Mouse (Mus musculus): ENCODE measurements around the gene Mrpl52. TPM values are rescaled to one million over a fixed set of nuclear protein-coding genes. Genes with fewer than 3 reads are reported as not detected.
A peak's percentile ranks its signal among the peaks of the same experiment; 100 is the strongest.

Gene Mrpl52
- 10 to 100 TPM; 79.5 to 91.5 TPM for total RNA-seq (2021)
- long read RNA-seq, experiment 1, transcript Mrpl52-201 (5 exons, 418 nt), result major isoform, 10 of 20 reads
- long read RNA-seq, experiment 1, partial matches to known transcripts, result 1 of 20 reads
- long read RNA-seq, experiment 1, other reads (novel, unspliced or antisense), result 6 of 20 reads
- long read RNA-seq, experiment 2, transcript Mrpl52-201 (5 exons, 418 nt), result major isoform, 19 of 32 reads
- long read RNA-seq, experiment 2, partial matches to known transcripts, result 1 of 32 reads
- long read RNA-seq, experiment 2, other reads (novel, unspliced or antisense), result 6 of 32 reads

DNA sequence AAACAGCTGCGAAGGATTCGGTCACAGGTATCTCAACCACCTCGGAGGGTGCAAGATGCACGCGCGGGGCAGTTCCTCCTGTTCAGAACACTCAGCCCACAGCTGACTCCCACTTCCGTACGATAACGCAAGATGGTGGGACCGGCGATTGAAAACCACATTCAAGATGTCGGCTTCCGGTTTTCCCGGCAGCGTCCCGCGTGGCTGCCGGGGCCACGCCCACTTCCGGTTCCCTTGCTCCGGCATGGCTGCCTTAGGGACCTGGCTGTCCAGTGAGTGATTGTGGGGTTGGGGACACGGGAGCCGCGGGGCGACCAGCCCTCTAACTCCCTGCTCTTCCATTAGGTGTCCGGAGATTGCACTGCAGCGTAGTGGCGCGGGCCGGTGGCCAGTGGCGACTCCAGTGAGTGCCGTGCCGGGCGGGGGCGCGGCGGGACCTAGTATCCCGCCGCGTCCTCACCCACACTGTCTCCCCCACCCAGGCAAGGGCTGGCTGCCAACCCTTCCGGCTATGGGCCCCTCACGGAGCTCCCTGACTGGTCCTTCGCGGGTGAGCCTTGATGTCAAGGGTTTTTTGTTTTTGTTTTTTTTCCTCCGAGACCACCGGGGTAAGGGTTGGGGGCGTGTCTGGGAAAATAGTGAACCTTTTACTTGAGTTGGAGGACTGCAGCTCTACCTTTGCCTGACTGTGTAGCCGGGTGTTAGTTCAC is at the start of gene Mrpl52:
Gene Mrpl52 (plus strand): TSS at position 221 of the 710 bp plus-strand sequence.
- intact Hi-C loops (cut with DNase I), result no loop called here
- DNase-seq (ENCODE audit: low spot score in 2 of 2), result peak; percentile 91

DNA sequence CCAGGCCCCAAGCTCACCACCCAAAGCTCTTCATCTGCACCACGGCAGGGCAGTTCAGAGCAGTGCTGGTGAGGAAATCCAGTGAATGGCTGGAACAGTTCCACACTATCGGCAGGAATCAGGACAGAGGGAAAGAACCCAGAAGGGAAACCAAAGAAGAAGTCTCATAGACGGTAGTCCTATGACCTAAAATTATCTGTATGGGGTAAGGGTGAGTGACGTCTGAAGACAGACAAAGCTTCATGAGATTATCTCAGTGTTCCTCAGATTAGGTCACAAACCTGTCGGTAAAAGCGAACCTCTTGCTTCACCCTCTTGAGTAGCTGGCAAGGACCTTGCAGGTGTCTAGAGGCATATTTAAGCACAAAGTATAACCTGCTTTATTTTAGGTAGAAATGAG is 49.5 kb upstream of the Mrpl52 start:
- no peak for DNase-seq (ENCODE audit: low spot score in 2 of 2)
- intact Hi-C loops (cut with DNase I), result no loop called here

DNA sequence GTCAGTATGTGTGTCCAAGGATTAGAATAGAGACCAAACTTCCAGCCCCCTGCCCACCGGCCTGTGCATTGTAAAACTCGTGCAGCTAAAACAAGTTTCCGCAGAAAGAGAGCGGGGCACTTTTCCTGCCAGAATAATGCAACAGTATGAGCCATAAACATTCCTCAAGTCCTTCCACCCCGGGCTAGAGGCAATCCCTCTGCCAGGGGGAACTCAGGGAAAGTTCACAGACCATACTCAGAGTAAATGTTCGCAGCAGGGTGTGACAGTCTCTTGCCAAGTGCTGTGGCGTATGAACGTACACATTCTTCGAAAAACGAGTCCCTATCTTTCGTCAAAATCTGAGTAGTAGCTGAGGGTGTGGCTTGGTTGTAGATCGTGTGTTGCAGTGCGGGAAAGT is 47.1 kb upstream of the Mrpl52 start:
- DNase-seq (ENCODE audit: low spot score in 2 of 2), result no peak
- intact Hi-C loops (cut with DNase I), result no loop called here

DNA sequence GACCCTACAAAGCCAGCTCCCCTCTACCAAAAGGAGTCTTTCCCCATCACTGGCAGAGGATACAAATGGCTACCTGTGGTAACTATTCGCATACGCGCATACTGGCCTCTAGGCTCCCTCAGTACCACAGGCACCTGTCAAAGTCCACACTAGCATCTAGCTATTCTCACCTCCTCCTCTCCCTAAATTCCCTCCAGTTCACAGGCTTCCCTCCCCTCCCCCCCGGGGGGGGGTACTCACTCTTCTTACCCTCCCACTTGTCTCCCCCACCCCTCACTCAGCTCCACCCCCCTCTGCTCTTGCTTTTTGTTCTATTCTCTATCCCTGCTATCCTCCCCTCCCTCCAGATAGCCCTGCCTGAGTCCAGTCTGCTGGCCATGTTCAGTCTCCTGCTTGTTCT is 46.1 kb upstream of the Mrpl52 start:
- intact Hi-C loops (cut with DNase I), result no loop called here
- no peak for DNase-seq (ENCODE audit: low spot score in 2 of 2)

DNA sequence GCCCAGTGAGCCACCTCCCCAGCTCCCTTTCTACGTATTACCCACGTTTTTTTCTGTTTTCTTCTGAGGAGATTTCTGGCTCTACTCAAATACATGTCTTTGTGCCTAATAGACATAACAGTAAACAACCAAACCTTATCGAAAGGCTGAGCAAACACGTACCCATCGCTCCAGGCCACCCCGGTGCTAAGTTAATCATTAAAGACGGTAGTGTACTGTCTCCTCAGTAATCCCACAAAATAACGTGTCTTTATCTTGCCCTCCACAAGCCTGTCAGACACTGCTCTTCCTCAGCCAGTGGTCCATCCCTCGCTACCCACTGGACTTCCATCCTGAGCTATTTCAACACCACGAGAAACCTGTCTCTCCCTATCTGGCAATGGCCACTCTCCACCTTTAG is 44.9 kb upstream of the Mrpl52 start:
- intact Hi-C loops (cut with DNase I), result no loop called here

DNA sequence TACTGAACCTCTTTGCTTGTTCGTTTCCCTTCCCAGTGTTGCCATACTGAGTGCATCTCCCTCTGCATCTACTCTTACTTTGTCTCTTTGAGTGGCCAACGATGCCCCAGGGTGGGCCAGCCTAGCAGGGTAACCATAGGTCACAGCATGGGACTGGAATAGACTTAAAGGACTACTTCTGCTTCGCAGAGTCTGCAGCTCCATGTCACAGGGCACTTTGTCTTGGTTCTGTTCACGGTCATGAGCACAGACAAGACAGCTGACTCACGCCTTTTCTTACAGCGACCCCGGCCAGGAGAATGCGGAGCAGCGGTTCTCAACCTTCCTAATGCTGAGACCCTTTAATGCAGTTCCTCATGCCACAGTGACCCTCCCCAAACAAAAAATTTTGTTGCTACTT is 44.1 kb upstream of the Mrpl52 start:
- DNase-seq (ENCODE audit: low spot score in 2 of 2), result peak in 1 of 2 experiments; percentile 26
- intact Hi-C loops (cut with DNase I), result no loop called here

More for the DNA sequence above, 44.9 kb upstream of the Mrpl52 start:
- DNase-seq (ENCODE audit: low spot score in 2 of 2), result no peak

DNA sequence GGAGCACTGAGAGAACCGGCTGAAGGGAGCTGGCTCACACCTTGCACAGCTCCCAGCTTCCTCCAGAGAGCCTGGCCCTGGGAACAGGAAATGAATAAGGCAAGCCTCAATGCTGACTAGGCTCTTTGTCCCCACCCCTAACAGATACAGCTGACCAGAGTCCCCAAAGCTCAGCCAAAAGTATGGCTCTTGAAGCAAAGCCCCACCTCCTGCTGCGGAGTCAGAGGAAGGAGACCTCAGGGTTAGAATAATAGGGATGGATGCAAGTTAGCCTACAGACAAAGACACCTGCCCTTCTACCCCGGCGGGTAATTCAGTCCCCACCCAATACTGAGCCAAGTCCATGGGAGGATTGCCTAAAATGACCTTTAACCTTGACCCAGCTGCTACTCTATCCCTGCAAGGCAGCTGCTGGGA is 43.3 kb upstream of the Mrpl52 start:
- intact Hi-C loops (cut with DNase I), result no loop called here
- no peak for DNase-seq (ENCODE audit: low spot score in 2 of 2)

DNA sequence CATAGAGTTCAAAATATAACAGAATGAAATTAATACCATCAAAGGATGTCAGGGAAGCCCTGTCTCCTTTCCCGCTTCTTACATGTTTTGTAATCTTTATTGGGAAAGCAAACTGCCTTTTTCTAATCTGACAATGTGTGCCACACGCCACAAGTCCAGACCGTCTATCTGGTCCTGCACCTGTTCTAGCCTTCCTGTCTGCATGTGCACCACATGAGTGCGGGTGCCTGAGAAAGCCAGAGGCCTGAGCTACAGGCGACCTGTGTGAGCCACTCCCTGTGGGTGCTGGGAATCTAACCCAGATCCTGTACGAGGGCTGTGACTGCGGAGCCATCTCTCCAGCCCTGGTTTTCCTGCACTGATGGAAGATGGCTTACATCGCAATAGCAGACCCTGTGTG is 42.3 kb upstream of the Mrpl52 start:
- intact Hi-C loops (cut with DNase I), result no loop called here
- no peak for DNase-seq (ENCODE audit: low spot score in 2 of 2)

DNA sequence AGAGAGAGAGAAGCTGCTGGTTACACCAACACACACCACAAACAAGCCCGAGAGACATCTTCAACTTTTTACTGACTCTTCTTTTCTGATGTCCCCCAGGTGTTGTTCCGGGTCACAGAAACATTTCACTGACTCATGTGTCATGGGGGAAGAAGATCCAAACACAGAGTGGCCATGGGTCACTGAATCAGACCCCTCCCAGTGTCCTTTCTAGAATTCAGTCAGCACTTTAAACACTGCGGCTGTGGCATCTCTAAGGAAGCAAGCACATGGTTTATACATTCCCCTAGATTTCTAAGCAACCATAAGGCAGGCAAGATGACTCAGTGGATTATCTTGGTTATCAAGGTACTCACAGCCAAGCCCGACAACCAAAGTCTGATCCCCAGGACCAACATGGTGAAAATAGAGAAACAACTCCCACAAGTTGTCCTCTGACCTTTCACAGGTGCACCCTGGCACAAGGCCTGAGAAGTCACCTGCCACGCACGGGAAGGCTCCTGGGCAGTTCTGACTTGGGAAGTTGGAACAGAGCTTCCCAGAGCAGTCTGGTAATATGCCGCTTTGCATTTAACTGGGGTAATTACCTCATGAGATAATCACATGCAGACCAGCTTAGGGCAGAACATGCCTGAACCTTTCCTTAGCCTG is 40.6 kb upstream of the Mrpl52 start:
- DNase-seq (ENCODE audit: low spot score in 2 of 2), result no peak
- intact Hi-C loops (cut with DNase I), result no loop called here

DNA sequence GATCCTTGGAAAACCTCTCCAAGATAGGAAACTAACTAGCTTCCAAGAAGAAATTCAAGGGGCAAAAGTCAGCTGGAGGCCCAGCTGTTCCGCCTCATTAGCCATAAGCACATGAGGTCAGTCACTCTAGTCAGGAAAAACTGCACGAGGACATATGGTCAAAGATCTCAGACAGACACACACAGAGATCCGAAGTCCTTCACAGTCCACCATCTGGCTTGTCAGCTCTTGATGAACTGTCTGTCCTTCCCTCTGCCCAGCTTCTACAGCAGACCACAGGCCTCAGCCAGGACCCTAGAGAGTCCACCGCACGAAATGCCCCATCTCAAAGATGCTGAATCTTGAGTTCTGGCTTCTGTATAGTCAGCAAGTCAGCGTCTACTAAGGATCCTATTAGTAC is 39.2 kb upstream of the Mrpl52 start:
- intact Hi-C loops (cut with DNase I), result no loop called here
- no peak for DNase-seq (ENCODE audit: low spot score in 2 of 2)

DNA sequence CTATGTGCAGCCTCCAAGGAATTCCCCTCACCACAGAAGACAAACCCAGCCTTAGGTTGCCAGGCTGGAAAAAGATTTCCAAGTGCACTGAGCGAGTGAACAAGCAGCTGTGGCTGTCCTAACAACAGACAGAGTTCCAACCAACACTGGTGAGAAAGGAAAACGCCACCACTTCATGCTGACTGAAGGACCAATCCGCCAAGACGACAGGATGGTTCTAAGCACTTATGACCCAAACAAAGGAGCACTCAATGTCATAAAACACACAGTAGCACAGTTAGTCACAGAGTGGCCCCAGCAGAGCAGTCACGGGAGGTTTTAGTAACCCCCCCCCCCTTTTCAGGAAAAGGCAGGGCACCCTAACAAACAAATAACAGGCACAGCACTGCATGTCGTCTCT is 35.9 kb upstream of the Mrpl52 start:
- no peak for DNase-seq (ENCODE audit: low spot score in 2 of 2)
- intact Hi-C loops (cut with DNase I), result no loop called here

DNA sequence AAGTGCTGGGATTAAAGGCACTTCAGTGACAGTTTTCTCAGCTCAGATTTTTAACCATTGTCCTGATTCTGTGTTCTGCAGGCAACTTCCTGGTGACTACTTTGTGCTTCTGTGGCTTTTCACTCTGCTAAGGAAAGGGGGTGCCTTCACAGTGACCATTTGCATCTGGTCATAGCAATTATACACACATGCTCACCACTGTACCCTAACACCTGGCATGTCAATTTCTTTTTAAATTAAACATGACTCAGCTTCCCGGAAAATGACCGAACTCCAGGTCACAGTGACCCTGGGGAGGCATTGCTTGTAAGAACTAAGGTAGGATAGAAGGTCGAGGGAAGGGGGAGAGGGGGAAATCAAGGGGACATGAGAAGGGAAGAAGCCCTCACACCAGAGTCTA is 32.9 kb upstream of the Mrpl52 start:
- intact Hi-C loops (cut with DNase I), result no loop called here
- DNase-seq (ENCODE audit: low spot score in 2 of 2), result no peak

DNA sequence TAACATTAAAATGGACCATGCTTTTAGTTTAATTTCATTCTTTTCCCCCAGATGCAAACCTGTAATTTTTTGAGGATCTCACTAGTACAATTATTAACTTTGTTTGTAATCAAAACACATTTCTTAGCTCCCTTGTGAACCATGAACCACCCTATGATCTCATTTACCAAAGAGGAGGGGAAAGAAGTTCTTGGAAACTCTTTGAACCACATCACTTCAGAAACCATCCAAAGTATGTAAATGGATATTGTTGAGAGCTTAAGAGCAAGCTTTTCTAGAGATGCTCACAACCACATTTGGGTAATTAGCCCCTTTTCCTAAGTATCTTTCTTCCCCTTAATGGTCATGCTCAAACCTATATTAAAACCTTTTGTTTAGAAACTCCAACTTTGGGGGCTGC is 32.4 kb upstream of the Mrpl52 start:
- no peak for DNase-seq (ENCODE audit: low spot score in 2 of 2)
- intact Hi-C loops (cut with DNase I), result no loop called here

DNA sequence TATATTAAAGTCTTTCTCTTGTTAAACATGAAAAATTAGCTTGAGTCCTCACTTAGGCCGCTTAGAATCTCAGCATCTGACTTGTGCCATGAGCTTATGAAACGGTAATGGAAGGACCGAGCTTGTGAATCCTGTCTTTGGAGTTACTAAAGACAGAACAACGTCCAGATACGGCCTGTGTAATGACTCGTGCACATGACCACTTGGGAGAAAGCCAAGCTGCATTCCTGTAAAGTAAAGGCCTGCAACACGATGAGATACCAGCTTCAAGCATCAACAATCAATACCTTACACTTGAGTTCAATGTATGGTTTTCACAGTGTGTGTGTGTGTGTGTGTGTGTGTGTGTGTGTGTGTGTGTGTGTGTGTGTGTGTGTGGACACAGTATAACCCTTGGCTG is 30.0 kb upstream of the Mrpl52 start:
- DNase-seq (ENCODE audit: low spot score in 2 of 2), result no peak
- intact Hi-C loops (cut with DNase I), result no loop called here

DNA sequence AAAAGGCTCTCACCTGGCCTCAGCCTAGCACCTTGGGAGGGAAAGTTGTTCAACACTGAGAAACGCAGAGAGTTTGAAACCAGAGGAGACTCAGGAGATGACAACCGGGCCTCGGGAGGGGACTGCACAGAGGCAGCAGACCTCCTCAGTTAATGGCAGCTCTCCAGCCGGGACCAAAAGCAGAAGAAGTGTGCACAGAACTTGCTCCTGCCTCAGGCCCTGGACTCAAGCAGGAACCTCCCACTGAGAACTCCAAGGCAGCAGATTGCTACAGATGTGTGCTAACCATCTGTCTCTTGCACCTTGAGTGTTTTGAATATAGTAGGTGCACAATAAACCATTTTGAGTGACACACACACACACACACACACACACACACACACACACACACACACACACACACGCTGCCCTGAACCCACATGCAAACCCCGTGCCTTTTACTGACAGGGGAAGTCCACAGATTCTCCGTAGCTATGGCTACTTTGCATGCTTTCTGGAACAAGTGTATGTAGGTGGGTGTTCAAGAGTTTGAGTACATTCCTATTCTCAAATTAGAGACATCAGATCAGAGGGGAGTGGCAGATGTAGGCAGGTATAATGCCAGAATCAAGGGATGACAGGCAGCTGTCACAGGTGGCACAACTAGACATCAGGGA is 28.7 kb upstream of the Mrpl52 start:
- intact Hi-C loops (cut with DNase I), result no loop called here
- peak; percentile 22 to 56 for DNase-seq (ENCODE audit: low spot score in 2 of 2)

DNA sequence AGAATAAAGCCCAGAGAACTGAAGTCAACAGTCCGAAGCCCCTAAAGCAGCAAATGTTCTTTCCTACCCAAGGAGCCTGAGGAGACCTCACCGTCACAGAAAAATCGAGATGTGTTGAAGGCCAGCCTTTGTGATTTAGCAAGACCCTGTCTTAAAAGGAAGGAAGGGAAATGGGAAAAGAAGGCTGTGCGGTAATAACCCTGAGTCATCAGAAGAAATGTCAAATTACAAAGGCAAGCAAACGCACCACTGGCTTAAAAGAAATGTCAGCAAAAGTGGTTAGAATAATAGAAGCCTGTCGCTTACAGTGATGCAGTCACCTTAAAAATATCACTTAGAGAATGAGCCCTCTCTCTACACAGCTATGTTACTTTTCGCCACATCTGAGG is 28.2 kb upstream of the Mrpl52 start:
- intact Hi-C loops (cut with DNase I), result no loop called here
- no peak for DNase-seq (ENCODE audit: low spot score in 2 of 2)

DNA sequence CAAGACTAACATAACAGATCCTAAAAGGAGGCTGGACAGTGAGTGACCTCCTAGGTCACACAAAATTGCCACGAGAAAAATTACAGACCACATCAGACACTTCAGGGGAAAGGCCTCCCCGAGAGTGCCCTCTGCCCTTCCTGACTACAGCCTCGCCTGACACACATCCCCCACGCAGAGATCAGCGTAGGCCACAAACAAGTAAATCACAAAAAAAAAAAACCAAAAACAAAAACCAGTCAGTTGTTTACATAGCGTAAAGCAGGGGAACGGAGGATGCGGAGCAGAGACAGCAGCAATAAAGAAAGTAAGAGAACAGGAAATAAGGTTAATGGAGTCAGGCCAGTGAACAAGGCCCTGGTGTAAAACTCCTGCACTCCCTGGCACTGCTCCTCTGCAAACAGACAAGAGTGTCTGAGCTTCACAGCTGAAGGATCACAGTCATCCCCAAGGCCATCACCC is 27.8 kb upstream of the Mrpl52 start:
- intact Hi-C loops (cut with DNase I), result no loop called here
- no peak for DNase-seq (ENCODE audit: low spot score in 2 of 2)

DNA sequence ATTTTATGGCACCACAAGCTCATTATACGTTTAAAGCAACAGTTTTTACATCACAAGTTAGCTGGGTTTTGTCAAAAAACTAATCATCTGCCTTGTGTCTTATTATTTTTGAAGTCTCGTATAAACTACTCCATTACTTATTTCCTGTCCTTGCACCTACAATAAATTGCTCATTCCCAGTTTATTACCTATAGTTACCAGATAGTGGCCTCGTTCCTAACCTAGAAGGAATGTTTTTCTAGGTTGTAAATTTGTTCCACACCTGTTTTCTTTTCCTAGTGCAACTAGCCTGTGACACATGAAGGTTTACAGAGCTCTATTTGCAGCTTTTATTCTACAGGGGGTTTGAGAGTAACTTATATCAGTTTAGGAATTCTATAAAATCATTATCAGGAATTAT is 25.0 kb upstream of the Mrpl52 start:
- intact Hi-C loops (cut with DNase I), result no loop called here
- DNase-seq (ENCODE audit: low spot score in 2 of 2), result no peak

DNA sequence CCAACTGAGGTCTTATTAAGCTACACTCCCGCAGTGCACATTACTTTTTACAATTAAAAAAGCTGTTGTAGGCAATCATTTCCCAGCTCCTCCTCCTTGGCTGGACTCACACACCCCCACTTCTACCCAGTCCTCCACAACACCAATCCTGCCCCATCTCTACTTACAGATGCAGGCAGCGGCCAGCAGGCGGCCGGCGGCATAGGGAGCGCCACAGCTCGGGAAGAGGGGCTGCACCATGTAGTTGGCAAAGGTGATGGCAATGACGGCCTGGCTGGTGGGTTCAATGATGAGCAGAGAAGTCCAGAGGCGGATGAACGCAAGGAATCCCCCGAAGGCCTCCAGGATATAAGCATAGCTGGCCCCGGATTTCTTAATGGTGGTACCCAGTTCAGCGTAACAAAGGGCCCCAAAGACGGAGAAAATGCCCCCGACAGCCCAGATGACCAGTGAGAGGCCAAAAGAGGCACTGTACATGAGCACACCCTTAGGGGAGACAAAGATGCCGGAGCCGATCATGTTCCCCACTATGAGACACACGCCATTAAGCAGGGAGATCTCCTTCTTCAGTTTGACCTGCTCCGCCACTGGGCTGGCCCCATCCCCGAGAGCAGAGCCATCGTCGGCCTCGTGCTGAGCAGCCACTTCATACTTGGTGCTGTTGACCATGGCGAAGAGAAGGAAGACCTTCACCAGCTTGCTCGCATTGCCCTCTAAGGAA is 18.2 kb upstream of the Mrpl52 start:
- no peak for DNase-seq (ENCODE audit: low spot score in 2 of 2)
- intact Hi-C loops (cut with DNase I), result no loop called here
